Mouse (Mus musculus) thymus, adult 18-20 months (tissue): ENCODE data around the gene Rbbp8nl.

Experiments used
- DNase-seq, 2 experiments: peaks; one replicate each; pipeline ENCODE4 v3.0.0; 2022; ENCODE audit warnings: mixed read lengths in 2 of 2

Gene Rbbp8nl

GRCm38 (mm10) chr2:180256296-180257000 lies 33.2 kb downstream of the Rbbp8nl start:
- no peak for DNase-seq

- no peak for DNase-seq
These were observed 34.0 kb downstream of the Rbbp8nl start for GRCm38 (mm10) chr2:180255701-180256100.

GRCm38 (mm10) chr2:180254436-180255209 lies 35.1 kb downstream of the Rbbp8nl start:
- DNase-seq: no peak

- no peak for DNase-seq
These were observed 37.8 kb downstream of the Rbbp8nl start for GRCm38 (mm10) chr2:180251838-180252237.

DNA sequence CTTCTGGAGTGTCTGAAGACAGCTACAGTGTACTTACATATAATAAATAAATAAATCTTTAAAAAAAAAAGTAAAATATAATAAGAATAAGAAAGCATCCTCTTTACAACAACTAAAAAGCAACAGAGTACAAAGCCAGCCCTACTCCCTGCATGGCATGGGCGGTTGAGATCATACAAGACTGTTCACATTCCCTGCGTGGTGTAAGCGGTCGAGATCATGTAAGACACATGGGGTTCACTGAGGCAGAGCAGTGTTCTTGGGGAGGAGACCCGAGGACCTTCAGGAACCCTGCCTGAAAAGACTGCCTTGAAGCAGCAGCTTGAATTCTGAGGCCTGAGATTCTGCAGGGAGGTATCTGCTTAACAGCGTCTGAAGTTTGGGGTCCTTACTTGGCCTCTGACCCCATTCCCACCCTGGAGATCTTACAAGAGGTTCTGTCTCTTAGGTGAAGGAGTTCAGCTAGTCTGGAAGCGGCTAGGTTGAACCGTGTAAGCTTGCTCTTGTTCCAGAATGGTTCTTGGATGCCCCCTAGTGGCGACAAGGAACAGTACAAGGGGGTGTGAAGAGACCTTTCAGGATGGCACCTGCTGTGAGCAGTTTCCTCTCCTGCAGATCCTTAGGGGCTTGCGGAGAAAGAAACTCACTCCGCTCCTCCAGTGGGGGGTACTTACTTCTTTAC lies 38.6 kb downstream of the Rbbp8nl start:
- DNase-seq: peak; percentile 41 to 52

DNA sequence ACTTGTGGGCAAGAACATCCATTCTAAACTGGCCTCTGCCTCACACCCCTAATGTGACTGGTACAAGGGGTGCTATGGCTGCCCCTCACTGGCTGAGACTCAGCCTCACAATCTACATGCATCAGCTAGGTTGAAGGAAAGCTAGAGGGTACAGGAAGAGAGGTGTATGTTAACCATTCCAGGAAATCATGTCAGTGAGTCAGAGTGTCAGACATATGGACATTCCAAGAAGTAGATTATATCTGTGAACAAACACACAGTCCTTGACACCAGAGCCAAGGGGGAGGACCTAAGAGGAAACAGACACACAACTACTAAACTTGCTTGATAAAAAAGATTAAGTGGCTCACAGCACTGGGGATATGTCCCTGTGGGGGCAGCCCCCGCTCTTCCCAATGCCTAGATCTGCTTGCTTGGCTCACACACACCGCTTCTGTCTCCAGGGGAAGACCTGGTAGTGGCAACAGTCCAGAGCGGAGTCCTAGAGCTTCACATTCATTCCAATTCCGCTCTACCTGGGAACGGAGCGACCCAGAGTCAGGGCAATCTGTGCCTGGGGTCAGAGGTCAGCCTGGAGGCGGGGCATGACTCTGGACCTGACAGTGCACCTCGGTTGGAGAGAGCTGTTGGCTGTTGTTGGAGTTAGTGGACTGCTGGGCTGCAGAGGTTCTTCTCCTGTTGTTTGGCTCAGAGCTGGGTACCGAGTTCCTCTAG lies 40.6 kb downstream of the Rbbp8nl start:
- no peak for DNase-seq

- DNase-seq: no peak
These were observed 41.8 kb downstream of the Rbbp8nl start for GRCm38 (mm10) chr2:180247916-180248315.

DNA sequence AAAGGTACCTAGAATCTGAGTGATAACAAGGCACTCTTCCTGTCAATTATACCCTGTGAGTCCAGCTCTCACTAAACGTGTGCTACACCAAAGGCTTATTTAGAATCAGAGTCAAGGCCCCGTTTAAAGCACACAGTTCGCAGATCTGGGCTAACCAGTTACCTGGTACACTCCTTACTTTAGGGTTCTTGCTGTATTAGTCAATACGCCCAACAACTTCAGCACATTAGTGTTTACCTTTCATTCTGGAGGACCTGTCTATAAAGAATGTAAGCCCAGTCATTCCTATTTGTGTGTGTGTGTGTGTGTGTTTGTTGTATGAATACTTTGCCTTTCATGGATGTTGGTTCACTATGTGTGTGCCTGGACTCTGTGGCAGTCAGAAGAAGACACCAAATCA lies 46.6 kb downstream of the Rbbp8nl start:
- no peak for DNase-seq

DNA sequence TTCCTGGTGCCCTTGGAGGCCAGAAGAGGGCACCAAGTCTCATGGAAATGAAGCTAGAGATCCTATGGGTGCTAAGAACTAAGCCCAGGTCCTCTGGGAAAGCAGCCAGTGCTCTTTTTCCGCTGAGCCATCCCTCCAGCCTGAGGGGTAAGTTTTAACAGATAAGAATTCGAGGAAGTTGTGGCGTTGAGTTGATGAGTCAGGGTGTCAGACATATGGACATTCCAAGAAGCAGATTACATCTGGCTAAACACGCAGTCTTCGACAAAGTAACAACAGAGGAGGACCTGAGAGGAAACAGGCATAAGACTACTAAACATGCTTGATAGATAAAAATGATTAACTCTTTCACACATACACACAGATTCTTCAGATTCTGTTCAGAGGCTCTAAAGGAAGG lies 51.1 kb downstream of the Rbbp8nl start:
- no peak for DNase-seq

- no peak for DNase-seq
These were observed 51.9 kb downstream of the Rbbp8nl start for GRCm38 (mm10) chr2:180237601-180238345.

- no peak for DNase-seq
These were observed 52.7 kb downstream of the Rbbp8nl start for GRCm38 (mm10) chr2:180236930-180237329.

DNA sequence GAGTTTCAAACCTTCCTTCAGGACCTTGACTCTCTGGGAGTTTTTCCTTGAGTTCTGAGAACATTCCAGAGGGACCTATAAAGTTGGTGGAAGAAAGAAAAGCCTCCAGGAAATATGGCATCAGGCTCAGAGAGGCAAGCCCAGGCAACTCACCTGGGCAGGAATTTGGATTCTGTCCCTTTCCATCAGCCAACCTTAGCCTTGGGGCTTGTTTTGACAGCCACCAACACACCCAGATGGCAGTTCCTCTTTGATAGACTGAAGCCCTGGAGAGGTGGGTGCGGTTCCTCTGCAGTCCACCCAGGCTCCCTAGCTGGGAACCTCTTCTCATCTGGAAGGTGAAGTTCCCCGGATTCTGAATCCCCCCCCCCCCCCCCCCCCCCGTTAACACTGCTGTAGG lies 53.2 kb downstream of the Rbbp8nl start:
- no peak for DNase-seq

DNA sequence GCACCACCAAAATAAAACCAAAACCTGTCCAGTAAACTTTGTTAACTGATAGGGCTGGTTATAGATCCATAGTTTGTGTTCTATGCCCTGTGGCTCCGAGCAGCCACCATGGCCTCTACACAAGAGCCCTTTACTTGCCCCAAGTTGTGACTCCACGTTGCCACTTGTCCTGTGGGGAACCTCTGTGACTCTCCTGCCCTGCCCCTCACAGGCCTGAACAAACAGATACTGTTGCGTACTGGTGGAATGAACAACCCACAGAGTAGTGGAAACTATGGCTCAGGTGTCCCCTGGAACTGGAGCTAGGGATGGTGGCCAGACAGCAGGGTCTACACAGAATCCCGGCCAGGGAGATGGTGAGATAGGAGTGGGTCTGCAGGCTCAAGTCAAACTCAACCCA lies 53.9 kb downstream of the Rbbp8nl start:
- no peak for DNase-seq

DNA sequence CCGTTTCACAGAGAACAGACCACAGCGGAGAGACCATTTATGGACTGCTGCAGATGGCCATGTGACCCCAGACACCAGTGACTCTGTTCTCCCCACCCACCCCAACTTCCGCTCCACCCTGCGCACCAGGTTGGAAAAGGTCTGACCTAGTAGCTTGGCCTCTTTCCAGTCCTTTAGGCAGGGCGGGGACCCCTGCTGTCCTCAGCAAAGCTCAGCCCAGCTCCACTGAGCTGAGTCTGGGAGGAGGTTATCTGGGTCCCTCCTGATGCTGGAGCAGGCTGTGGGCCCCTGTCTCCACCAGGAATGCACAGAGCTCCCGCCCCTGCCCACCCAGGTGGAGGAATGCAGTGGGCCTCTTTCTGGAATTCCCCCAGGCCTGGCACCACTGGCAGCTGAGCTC lies 54.7 kb downstream of the Rbbp8nl start:
- DNase-seq: no peak

GRCm38 (mm10) chr2:180234353-180234752 lies 55.3 kb downstream of the Rbbp8nl start:
- DNase-seq: no peak

DNA sequence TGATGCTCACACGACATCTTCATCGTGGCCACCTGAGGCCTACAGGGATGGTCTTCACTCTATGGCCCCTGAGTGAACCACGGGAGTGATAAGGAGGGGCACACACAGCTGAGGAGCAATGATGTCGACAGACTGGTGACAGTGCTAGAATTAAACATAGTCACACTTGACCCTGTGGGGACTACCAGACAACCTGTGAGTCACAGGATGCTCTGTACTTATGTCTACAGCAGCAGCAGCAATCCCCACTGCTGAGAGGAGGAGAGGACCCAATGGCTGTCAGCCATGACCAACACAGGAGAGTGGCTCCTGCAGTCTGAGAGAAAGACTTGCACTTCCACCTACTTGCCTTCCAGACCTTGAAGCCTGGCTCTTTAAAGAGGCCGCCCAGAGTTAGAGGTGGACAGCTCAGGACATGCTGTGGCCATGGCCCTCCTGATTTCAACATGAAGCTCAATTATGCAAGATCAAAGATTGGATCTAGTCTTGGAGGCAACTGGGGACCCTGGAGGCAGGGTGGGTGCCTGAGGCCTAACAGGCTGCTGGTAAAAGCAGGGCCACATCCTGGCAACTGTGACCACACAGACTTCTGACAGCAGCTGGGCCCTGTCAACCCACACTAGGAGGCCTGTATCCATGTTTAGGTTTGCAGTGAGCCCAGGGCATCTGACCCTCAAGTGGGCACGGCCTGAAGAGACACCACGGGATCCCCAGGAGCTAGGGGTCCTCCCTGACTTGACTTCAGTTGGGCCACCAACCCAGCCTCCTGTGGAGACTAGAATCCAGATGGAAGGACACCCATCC lies 56.4 kb downstream of the Rbbp8nl start:
- no peak for DNase-seq

DNA sequence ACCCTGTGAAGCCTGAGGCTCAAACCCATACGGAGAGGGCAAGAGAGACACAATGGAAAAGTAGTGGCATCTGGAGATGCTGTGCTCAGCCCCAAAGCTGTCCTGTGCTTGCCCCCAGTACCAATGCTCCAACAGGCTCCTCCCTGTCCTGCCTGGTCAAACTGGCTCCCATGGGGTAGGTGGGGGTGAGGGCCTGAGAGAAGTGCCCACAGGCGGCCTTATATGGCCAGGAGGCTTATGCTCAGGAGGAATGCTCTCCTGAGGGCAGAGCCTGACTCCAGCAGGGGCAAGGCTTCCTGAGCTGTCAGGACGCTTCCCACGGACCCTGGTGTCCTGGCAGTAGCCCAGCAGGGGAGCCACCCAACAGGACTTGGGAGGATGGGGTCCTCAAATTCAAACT lies 59.2 kb downstream of the Rbbp8nl start:
- DNase-seq: no peak

- DNase-seq: no peak
These were observed 60.5 kb downstream of the Rbbp8nl start for GRCm38 (mm10) chr2:180229129-180229528.

DNA sequence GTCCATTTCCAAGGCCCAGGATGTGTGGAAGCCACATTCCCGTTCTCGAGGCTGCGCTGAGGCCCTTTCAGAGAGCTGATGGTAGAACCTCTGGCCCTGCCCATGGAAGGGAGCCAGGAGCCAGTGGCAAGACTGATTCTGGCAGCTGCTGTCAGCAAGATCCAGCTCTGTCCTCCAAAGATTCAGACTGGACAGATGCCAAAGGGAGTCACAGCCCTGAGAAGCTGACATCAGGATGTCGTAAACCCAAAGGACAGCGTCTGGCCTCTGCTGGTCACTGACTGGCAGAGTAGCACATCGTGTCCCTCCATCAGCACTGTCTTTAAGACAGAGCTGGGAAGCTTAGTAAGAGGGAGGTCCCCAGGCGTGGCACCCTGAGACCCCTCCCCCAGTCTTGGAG lies 61.1 kb downstream of the Rbbp8nl start:
- DNase-seq: no peak

DNA sequence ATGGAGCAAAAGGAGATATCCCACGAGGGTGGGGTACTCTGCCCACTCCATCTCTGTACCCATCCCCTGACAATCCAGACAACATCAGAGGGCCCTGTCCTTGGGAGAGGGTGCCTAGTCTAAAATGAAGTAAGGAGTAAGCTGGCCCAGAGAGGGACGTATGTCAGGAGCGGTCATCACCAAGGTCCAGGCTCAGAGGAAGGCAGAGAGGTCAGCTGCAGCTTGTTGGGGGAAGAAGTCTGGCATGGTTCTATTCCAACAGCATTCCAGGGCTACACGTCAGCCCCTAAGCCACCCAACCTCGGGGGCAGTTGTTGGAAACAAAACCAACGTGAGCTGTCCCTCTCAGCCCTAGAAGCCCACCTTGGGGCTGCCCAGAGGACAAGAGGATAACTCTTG lies 61.6 kb downstream of the Rbbp8nl start:
- no peak for DNase-seq
